Mouse (Mus musculus): Measurements from ENCODE around the gene Lcp2. TPM values are rescaled to one million over a fixed set of nuclear protein-coding genes. Genes with fewer than 3 reads are reported as not detected.

The Lcp2 gene
- 2.4 and 2.8 TPM in 2 replicates for polyA plus RNA-seq (2014; fragmentation: Nextera tagmentation; extraction: Ambion mirVana)

- no peaks in the 10 kb centered on the region for H3K36me3 ChIP-seq (ENCODE audit: control insufficient read depth, insufficient read depth, low read length)
- H3K27me3 ChIP-seq (ENCODE audit: control insufficient read depth, insufficient read depth, low read length), result no peaks in the 10 kb centered on the region
- no peaks in the 10 kb centered on the region for H3K9me3 ChIP-seq (ENCODE audit: control insufficient read depth, low read length)
- no peak for DNase-seq (ENCODE audit: low spot score)
- H3K4me2 ChIP-seq (replicated peaks; ENCODE audit: low read depth, low read length), result no peak within 1 kb of the TSS
- 85% methylated on average over 6 of the region's 6 CpGs for WGBS
- ATAC-seq (ENCODE audit: low FRiP score), result no peak
- H3K4me1 ChIP-seq (replicated peaks; ENCODE audit: control insufficient read depth, insufficient read depth, low read length), result no peaks in the 10 kb centered on the region
- H3K9ac ChIP-seq (ENCODE audit: low read depth, low read length), result no peak within 1 kb of the TSS
- H3K27ac ChIP-seq (ENCODE audit: low read depth, low read length), result no peak within 1 kb of the TSS
- no peak within 1 kb of the TSS for H3K4me3 ChIP-seq (ENCODE audit: low read depth, low read length)
Measured at GRCm38 (mm10) chr11:34046767-34047541, at the start of gene Lcp2. Lcp2 (plus strand) TSS chr11:34046920.

- DNase-seq (ENCODE audit: low spot score), result no peak
- Histone ChIP-seq H3K4me1 (replicated peaks; ENCODE audit: control insufficient read depth, insufficient read depth, low read length) (no peaks in the 10 kb centered on the region), H3K4me2 (replicated peaks; ENCODE audit: low read depth, low read length) (no peak overlapping the region), H3K9ac (ENCODE audit: low read depth, low read length) (no peak overlapping the region), H3K4me3 (ENCODE audit: low read depth, low read length) (no peak overlapping the region), H3K9me3 (ENCODE audit: control insufficient read depth, low read length) (no peaks in the 10 kb centered on the region), H3K36me3 (ENCODE audit: control insufficient read depth, insufficient read depth, low read length) (no peaks in the 10 kb centered on the region), H3K27ac (ENCODE audit: low read depth, low read length) (no peak overlapping the region), H3K27me3 (ENCODE audit: control insufficient read depth, insufficient read depth, low read length) (no peaks in the 10 kb centered on the region)
- ATAC-seq (ENCODE audit: low FRiP score), result no peak
- WGBS, result 46% methylated on average over 10 of the region's 10 CpGs
Measured at GRCm38 (mm10) chr11:33998244-33998643, 48.5 kb upstream of the Lcp2 start.

GRCm38 (mm10) chr11:34000416-34000815, 46.3 kb upstream of the Lcp2 start:
- WGBS, result 85% methylated on average over 3 of the region's 3 CpGs
- no peak overlapping the region for H3K9ac ChIP-seq (ENCODE audit: low read depth, low read length)
- H3K4me1 ChIP-seq (replicated peaks; ENCODE audit: control insufficient read depth, insufficient read depth, low read length), result no peaks in the 10 kb centered on the region
- no peak overlapping the region for H3K27ac ChIP-seq (ENCODE audit: low read depth, low read length)
- H3K9me3 ChIP-seq (ENCODE audit: control insufficient read depth, low read length), result no peaks in the 10 kb centered on the region
- no peaks in the 10 kb centered on the region for H3K36me3 ChIP-seq (ENCODE audit: control insufficient read depth, insufficient read depth, low read length)
- no peak for ATAC-seq (ENCODE audit: low FRiP score)
- no peaks in the 10 kb centered on the region for H3K27me3 ChIP-seq (ENCODE audit: control insufficient read depth, insufficient read depth, low read length)
- no peak overlapping the region for H3K4me3 ChIP-seq (ENCODE audit: low read depth, low read length)
- DNase-seq (ENCODE audit: low spot score), result no peak
- H3K4me2 ChIP-seq (replicated peaks; ENCODE audit: low read depth, low read length), result no peak overlapping the region

- DNase-seq (ENCODE audit: low spot score) (peak; percentile 70), ATAC-seq (ENCODE audit: low FRiP score) (0 out of 2 replicates have a peak, but pooled peaks have one; percentile 19)
- Histone ChIP-seq H3K4me3 (ENCODE audit: low read depth, low read length) (no peak overlapping the region), H3K9ac (ENCODE audit: low read depth, low read length) (no peak overlapping the region), H3K4me1 (replicated peaks; ENCODE audit: control insufficient read depth, insufficient read depth, low read length) (no peaks in the 10 kb centered on the region), H3K9me3 (ENCODE audit: control insufficient read depth, low read length) (no peaks in the 10 kb centered on the region), H3K27me3 (ENCODE audit: control insufficient read depth, insufficient read depth, low read length) (no peaks in the 10 kb centered on the region), H3K4me2 (replicated peaks; ENCODE audit: low read depth, low read length) (no peak overlapping the region), H3K27ac (ENCODE audit: low read depth, low read length) (no peak overlapping the region), H3K36me3 (ENCODE audit: control insufficient read depth, insufficient read depth, low read length) (no peaks in the 10 kb centered on the region)
- 13% methylated on average over 5 of the region's 5 CpGs for WGBS
Measured at GRCm38 (mm10) chr11:34001938-34002592, 44.7 kb upstream of the Lcp2 start.

- no peak for ATAC-seq (ENCODE audit: low FRiP score)
- Histone ChIP-seq H3K9ac (ENCODE audit: low read depth, low read length) (no peak overlapping the region), H3K27me3 (ENCODE audit: control insufficient read depth, insufficient read depth, low read length) (no peaks in the 10 kb centered on the region), H3K36me3 (ENCODE audit: control insufficient read depth, insufficient read depth, low read length) (no peaks in the 10 kb centered on the region), H3K4me1 (replicated peaks; ENCODE audit: control insufficient read depth, insufficient read depth, low read length) (no peaks in the 10 kb centered on the region), H3K9me3 (ENCODE audit: control insufficient read depth, low read length) (no peaks in the 10 kb centered on the region), H3K4me2 (replicated peaks; ENCODE audit: low read depth, low read length) (no peak overlapping the region), H3K27ac (ENCODE audit: low read depth, low read length) (no peak overlapping the region), H3K4me3 (ENCODE audit: low read depth, low read length) (no peak overlapping the region)
- DNase-seq (ENCODE audit: low spot score), result no peak
- 80% methylated on average over 5 of the region's 5 CpGs for whole genome bisulfite sequencing
Measured at GRCm38 (mm10) chr11:34002593-34002965, 44.1 kb upstream of the Lcp2 start.

- WGBS, result 94% methylated on average over 2 of the region's 2 CpGs
- H3K4me2 ChIP-seq (replicated peaks; ENCODE audit: low read depth, low read length), result no peak overlapping the region
- DNase-seq (ENCODE audit: low spot score), result no peak
- no peak overlapping the region for H3K27ac ChIP-seq (ENCODE audit: low read depth, low read length)
- no peak overlapping the region for H3K4me3 ChIP-seq (ENCODE audit: low read depth, low read length)
- H3K36me3 ChIP-seq (ENCODE audit: control insufficient read depth, insufficient read depth, low read length), result no peaks in the 10 kb centered on the region
- H3K9ac ChIP-seq (ENCODE audit: low read depth, low read length), result no peak overlapping the region
- no peak for ATAC-seq (ENCODE audit: low FRiP score)
- no peaks in the 10 kb centered on the region for H3K27me3 ChIP-seq (ENCODE audit: control insufficient read depth, insufficient read depth, low read length)
- H3K4me1 ChIP-seq (replicated peaks; ENCODE audit: control insufficient read depth, insufficient read depth, low read length), result no peaks in the 10 kb centered on the region
- no peaks in the 10 kb centered on the region for H3K9me3 ChIP-seq (ENCODE audit: control insufficient read depth, low read length)
Measured at GRCm38 (mm10) chr11:34007616-34008015, 39.1 kb upstream of the Lcp2 start.

- no peak for ATAC-seq (ENCODE audit: low FRiP score)
- H3K4me2 ChIP-seq (replicated peaks; ENCODE audit: low read depth, low read length), result no peak overlapping the region
- no peaks in the 10 kb centered on the region for H3K36me3 ChIP-seq (ENCODE audit: control insufficient read depth, insufficient read depth, low read length)
- H3K9ac ChIP-seq (ENCODE audit: low read depth, low read length), result no peak overlapping the region
- DNase-seq (ENCODE audit: low spot score), result no peak
- no peaks in the 10 kb centered on the region for H3K4me1 ChIP-seq (replicated peaks; ENCODE audit: control insufficient read depth, insufficient read depth, low read length)
- no peaks in the 10 kb centered on the region for H3K9me3 ChIP-seq (ENCODE audit: control insufficient read depth, low read length)
- H3K27ac ChIP-seq (ENCODE audit: low read depth, low read length), result no peak overlapping the region
- 92% methylated on average over 11 of the region's 11 CpGs for WGBS
- H3K4me3 ChIP-seq (ENCODE audit: low read depth, low read length), result no peak overlapping the region
- H3K27me3 ChIP-seq (ENCODE audit: control insufficient read depth, insufficient read depth, low read length), result no peaks in the 10 kb centered on the region
Measured at GRCm38 (mm10) chr11:34008214-34008613, 38.5 kb upstream of the Lcp2 start.

GRCm38 (mm10) chr11:34008702-34009101, 38.0 kb upstream of the Lcp2 start:
- 52% methylated on average over 9 of the region's 9 CpGs for WGBS
- Histone ChIP-seq H3K4me1 (replicated peaks; ENCODE audit: control insufficient read depth, insufficient read depth, low read length) (no peaks in the 10 kb centered on the region), H3K9me3 (ENCODE audit: control insufficient read depth, low read length) (no peaks in the 10 kb centered on the region), H3K4me3 (ENCODE audit: low read depth, low read length) (no peak overlapping the region), H3K27me3 (ENCODE audit: control insufficient read depth, insufficient read depth, low read length) (no peaks in the 10 kb centered on the region), H3K36me3 (ENCODE audit: control insufficient read depth, insufficient read depth, low read length) (no peaks in the 10 kb centered on the region), H3K4me2 (replicated peaks; ENCODE audit: low read depth, low read length) (no peak overlapping the region), H3K9ac (ENCODE audit: low read depth, low read length) (no peak overlapping the region), H3K27ac (ENCODE audit: low read depth, low read length) (no peak overlapping the region)
- no peak for ATAC-seq (ENCODE audit: low FRiP score)
- DNase-seq (ENCODE audit: low spot score), result peak; percentile 64

Data from hindbrain, embryonic 11.5 days (tissue).